In genomic region chr7:71374059-71374458, GRCm38 (mm10) we compare ENCODE assay signal across 22 mouse cellular contexts. TPM values are rescaled to one million over a fixed set of nuclear protein-coding genes. Genes with fewer than 3 reads are reported as not detected.
DNase-seq lines count a peak whose midpoint lies in the region; ATAC-seq and TF ChIP-seq lines count a peak whose summit lies in the region.
"Had no signal": no experiment of that assay in that cellular context is flagged by ENCODE, and none has a peak within 500 bp of the region (broad histone marks: within the 10 kb centered on the region; RNA-seq: fewer than 3 reads in every experiment).

No protein-coding gene starts in this region.

- no peak overlapping the region for H3K9ac ChIP-seq in hindbrain, embryonic 13.5 days
- no peak overlapping the region for H3K9ac ChIP-seq in hindbrain, embryonic 12.5 days
- no peak overlapping the region for H3K9ac ChIP-seq in lung, embryonic 14.5 days
- H3K9ac ChIP-seq: limb, embryonic 12.5 days; liver, embryonic 14.5 days; neural tube, embryonic 13.5 days had no signal

- no peak overlapping the region for H3K4me3 ChIP-seq in hindbrain, embryonic 13.5 days
- no peak overlapping the region for H3K4me3 ChIP-seq in hindbrain, embryonic 12.5 days
- H3K4me3 ChIP-seq in lung, embryonic 14.5 days (ENCODE audit: low read depth, low read length): no peak overlapping the region
- H3K4me3 ChIP-seq: heart, embryonic 10.5 days; left cerebral cortex, adult 2 months; limb, embryonic 12.5 days; neural tube, embryonic 13.5 days had no signal

- H3K4me1 ChIP-seq in hindbrain, embryonic 13.5 days (replicated peaks): peaks cover 6% of the 10 kb centered on the region; the same call in 1 of the 2 replicates
- H3K4me1 ChIP-seq in hindbrain, embryonic 12.5 days: peaks cover 10% of the 10 kb centered on the region; the same call in 1 of the 2 replicates
- H3K4me1 ChIP-seq in lung, embryonic 14.5 days (ENCODE audit: insufficient read depth): peaks cover 17% of the 10 kb centered on the region

- WGBS in hindbrain, embryonic 13.5 days: 37% methylated on average over 5 of the region's 5 CpGs
- WGBS in hindbrain, embryonic 12.5 days: 53% methylated on average over 5 of the region's 5 CpGs
- 37% methylated on average over 5 of the region's 5 CpGs for WGBS in lung, embryonic 14.5 days

- no peaks in the 10 kb centered on the region for H3K36me3 ChIP-seq in hindbrain, embryonic 13.5 days
- H3K36me3 ChIP-seq in hindbrain, embryonic 12.5 days: no peaks in the 10 kb centered on the region
- no peaks in the 10 kb centered on the region for H3K36me3 ChIP-seq in lung, embryonic 14.5 days (ENCODE audit: insufficient read depth)
- H3K36me3 ChIP-seq: G1E; heart, embryonic 10.5 days; limb, embryonic 12.5 days; neural tube, embryonic 13.5 days had no signal

- peak; percentile 52; the same call in 1 of the 2 replicates for ATAC-seq in hindbrain, embryonic 13.5 days (ENCODE audit: low FRiP score)
- ATAC-seq in hindbrain, embryonic 12.5 days (ENCODE audit: low FRiP score): no peak
- no peak for ATAC-seq in lung, embryonic 14.5 days (ENCODE audit: insufficient read depth)
- ATAC-seq: intestine, embryonic 16.5 days had no signal

- no peak overlapping the region for H3K27ac ChIP-seq in hindbrain, embryonic 13.5 days
- H3K27ac ChIP-seq in hindbrain, embryonic 12.5 days: no peak overlapping the region
- H3K27ac ChIP-seq in lung, embryonic 14.5 days (ENCODE audit: low read depth): no peak overlapping the region
- H3K27ac ChIP-seq: heart, embryonic 10.5 days; left cerebral cortex, adult 2 months; limb, embryonic 12.5 days; liver, embryonic 14.5 days had no signal

- TF ChIP-seq CTCF in lung, embryonic 14.5 days (IDR thresholded peaks at IDR 0.05; ENCODE audit: low read depth): no peak
- no peak for TF ChIP-seq CTCF in brain, embryonic 14.5 days (IDR thresholded peaks at IDR 0.05; ENCODE audit: borderline replicate concordance, extremely low read depth, insufficient read depth, insufficient read length)

- no peaks in the 10 kb centered on the region for H3K9me3 ChIP-seq in hindbrain, embryonic 13.5 days
- H3K9me3 ChIP-seq in hindbrain, embryonic 12.5 days (replicated peaks): no peaks in the 10 kb centered on the region
- H3K9me3 ChIP-seq in lung, embryonic 14.5 days (ENCODE audit: low read depth, low read length): no peaks in the 10 kb centered on the region
- H3K9me3 ChIP-seq: heart, embryonic 10.5 days; limb, embryonic 12.5 days; neural tube, embryonic 13.5 days had no signal

- no peak overlapping the region for H3K4me2 ChIP-seq in hindbrain, embryonic 13.5 days
- H3K4me2 ChIP-seq in hindbrain, embryonic 12.5 days (replicated peaks): no peak overlapping the region
- H3K4me2 ChIP-seq in lung, embryonic 14.5 days: no peak overlapping the region
- H3K4me2 ChIP-seq: limb, embryonic 12.5 days; neural tube, embryonic 13.5 days had no signal

- no peak for TF ChIP-seq POLR2A in brain, embryonic 14.5 days (IDR thresholded peaks at IDR 0.05; ENCODE audit: borderline replicate concordance, extremely low read depth, insufficient read depth, insufficient read length, poor library complexity, severe bottlenecking)

- peak; percentile 57 for DNase-seq in lung, embryonic 14.5 days
- DNase-seq in lung, postnatal 4 days: no peak
- peak; percentile 81 for DNase-seq in brain, embryonic 14.5 days (ENCODE audit: low read depth)
- peak; percentile 66 for DNase-seq in hindlimb bud, embryonic 11.5 days (ENCODE audit: extremely low spot score, low read depth, low spot score)
- DNase-seq in left cerebral cortex, adult 11 months (ENCODE audit: low spot score): no peak
- DNase-seq: adrenal gland, postnatal 10 days; cerebellum, postnatal 10 days; gastrocnemius, postnatal 14 days; heart, postnatal 14 days; lung, postnatal 36 days; right cerebral cortex, postnatal 4 days; thymus, adult 18-20 months had no signal

- no peaks in the 10 kb centered on the region for H3K27me3 ChIP-seq in hindbrain, embryonic 13.5 days
- H3K27me3 ChIP-seq in hindbrain, embryonic 12.5 days: no peaks in the 10 kb centered on the region
- H3K27me3 ChIP-seq in lung, embryonic 14.5 days (ENCODE audit: insufficient read depth, low read length): no peaks in the 10 kb centered on the region
- H3K27me3 ChIP-seq: limb, embryonic 12.5 days; neural tube, embryonic 13.5 days had no signal

RNA-seq across cellular contexts. Expression of gene Gm10295, which starts 22.8 kb away (rescaled TPM):
- polyA plus RNA-seq in hindbrain, embryonic 13.5 days (2015; fragmentation: Nextera tagmentation; extraction: Ambion mirVana): not detected in 2 replicates
- not detected in 2 replicates for polyA plus RNA-seq in hindbrain, embryonic 12.5 days (2016; fragmentation: Nextera tagmentation; extraction: Ambion mirVana)
- polyA plus RNA-seq in lung, embryonic 14.5 days (2014; fragmentation: Nextera tagmentation; extraction: Ambion mirVana): not detected in 2 replicates
- not detected in 2 replicates for polyA plus RNA-seq in brain, embryonic 14.5 days (2012; rRNA removed)
- polyA plus RNA-seq: G1E; heart, embryonic 10.5 days; intestine, embryonic 16.5 days; limb, embryonic 12.5 days; liver, embryonic 14.5 days; neural tube, embryonic 13.5 days; urinary bladder, adult 2 months had no signal

Comparison
In these comparisons a context has a peak if more than half of its experiments do, and no peak if none do; other contexts are left out.
1. DNase-seq: peak in lung, embryonic 14.5 days (single experiment), brain, embryonic 14.5 days (single experiment) and hindlimb bud, embryonic 11.5 days (single experiment); none in lung, postnatal 4 days (0 of 2) and left cerebral cortex, adult 11 months (single experiment).